Mouse (Mus musculus) forebrain, embryonic 13.5 days (tissue): ENCODE results near the gene Dpf3. TPM values are rescaled to one million over a fixed set of nuclear protein-coding genes. Genes with fewer than 3 reads are reported as not detected.

Source experiments
- ATAC-seq: fragments of 200-750 bp; cut with Nextera tagmentation; 2 replicates; pipeline ENCODE4 v1.8.0; 2017
- H3K27ac ChIP-seq: fragments of 300-500 bp; sonication (generic); 2 replicates; pipeline ENCODE4 v1.5.1; 2015; ENCODE audit warnings: inconsistent platforms, mild to moderate bottlenecking, moderate library complexity
- H3K27me3 ChIP-seq: fragments of 300-500 bp; sonication (generic); 2 replicates; pipeline ENCODE4 v1.6.1; 2015; ENCODE audit warnings: mild to moderate bottlenecking, inconsistent platforms
- H3K36me3 ChIP-seq: fragments of 300-500 bp; sonication (generic); 2 replicates; pipeline ENCODE4 v1.6.1; 2015; ENCODE audit warnings: mild to moderate bottlenecking, inconsistent platforms; ENCODE audit not compliant: poor library complexity, severe bottlenecking
- H3K4me1 ChIP-seq: fragments of 300-500 bp; sonication (generic); 2 replicates; pipeline ENCODE4 v1.6.1; 2015; ENCODE audit warnings: inconsistent platforms
- H3K4me2 ChIP-seq: fragments of 300-500 bp; sonication (generic); 2 replicates; pipeline ENCODE4 v1.6.1; 2015; ENCODE audit warnings: inconsistent platforms, mild to moderate bottlenecking, moderate library complexity
- H3K4me3 ChIP-seq: fragments of 300-500 bp; sonication (generic); 2 replicates; pipeline ENCODE4 v1.5.1; 2015; ENCODE audit warnings: mild to moderate bottlenecking, inconsistent platforms
- H3K9ac ChIP-seq: fragments of 300-500 bp; sonication (generic); 2 replicates; pipeline ENCODE4 v1.6.1; 2015; ENCODE audit warnings: mild to moderate bottlenecking, inconsistent platforms
- H3K9me3 ChIP-seq: fragments of 300-500 bp; sonication (generic); replicated peaks from 2 replicates; pipeline ENCODE4 v1.6.1; 2016; ENCODE audit warnings: inconsistent platforms
- WGBS: fragments of 180-500 bp; shearing (Covaris S2); methylation state at CpG from one replicate; pipeline ENCODE4 v1.1.7; 2015; 5-methylcytosine and 5-hydroxymethylcytosine counted together
- polyA plus RNA-seq: library from polyadenylated mRNA; unstranded; fragments of >200 nt; fragmentation: Nextera tagmentation; extraction: Ambion mirVana; gene quantifications from 2 replicates; pipeline ENCODE4 v1.2.1, GENCODE M21; 2015

Dpf3 gene
- polyA plus RNA-seq, 1 experiment from 2014 or later = 9.0 TPM

DNA sequence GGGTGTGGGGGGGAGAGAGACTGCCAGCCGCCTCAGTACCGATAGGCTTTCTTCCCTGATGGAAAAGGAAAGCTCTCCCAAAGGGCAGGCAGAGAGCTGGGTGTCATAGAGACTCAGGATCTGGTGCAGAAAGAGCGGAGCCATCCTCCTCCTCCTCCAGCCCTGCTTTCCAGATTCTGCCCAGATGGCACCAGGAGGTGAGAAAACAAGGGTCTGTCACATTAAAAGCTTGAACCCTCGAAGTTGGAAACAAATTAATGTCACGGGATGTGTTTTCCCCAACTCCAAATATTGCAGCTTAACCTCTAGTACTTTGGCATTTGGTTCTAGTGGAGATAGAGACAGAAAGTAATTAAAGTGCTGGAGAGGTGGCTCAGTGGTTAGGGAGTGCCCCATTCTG lies 195.6 kb downstream of the Dpf3 start:
- Histone ChIP-seq H3K36me3 (no peaks in the 10 kb centered on the region), H3K27ac (no peak overlapping the region), H3K27me3 (no peaks in the 10 kb centered on the region), H3K4me2 (no peak overlapping the region), H3K4me3 (no peak overlapping the region), H3K9ac (no peak overlapping the region), H3K4me1 (peaks cover 5% of the 10 kb centered on the region), H3K9me3 (no peaks in the 10 kb centered on the region)
- no peak for ATAC-seq
- 77% methylated on average over 5 of the region's 5 CpGs for WGBS

DNA sequence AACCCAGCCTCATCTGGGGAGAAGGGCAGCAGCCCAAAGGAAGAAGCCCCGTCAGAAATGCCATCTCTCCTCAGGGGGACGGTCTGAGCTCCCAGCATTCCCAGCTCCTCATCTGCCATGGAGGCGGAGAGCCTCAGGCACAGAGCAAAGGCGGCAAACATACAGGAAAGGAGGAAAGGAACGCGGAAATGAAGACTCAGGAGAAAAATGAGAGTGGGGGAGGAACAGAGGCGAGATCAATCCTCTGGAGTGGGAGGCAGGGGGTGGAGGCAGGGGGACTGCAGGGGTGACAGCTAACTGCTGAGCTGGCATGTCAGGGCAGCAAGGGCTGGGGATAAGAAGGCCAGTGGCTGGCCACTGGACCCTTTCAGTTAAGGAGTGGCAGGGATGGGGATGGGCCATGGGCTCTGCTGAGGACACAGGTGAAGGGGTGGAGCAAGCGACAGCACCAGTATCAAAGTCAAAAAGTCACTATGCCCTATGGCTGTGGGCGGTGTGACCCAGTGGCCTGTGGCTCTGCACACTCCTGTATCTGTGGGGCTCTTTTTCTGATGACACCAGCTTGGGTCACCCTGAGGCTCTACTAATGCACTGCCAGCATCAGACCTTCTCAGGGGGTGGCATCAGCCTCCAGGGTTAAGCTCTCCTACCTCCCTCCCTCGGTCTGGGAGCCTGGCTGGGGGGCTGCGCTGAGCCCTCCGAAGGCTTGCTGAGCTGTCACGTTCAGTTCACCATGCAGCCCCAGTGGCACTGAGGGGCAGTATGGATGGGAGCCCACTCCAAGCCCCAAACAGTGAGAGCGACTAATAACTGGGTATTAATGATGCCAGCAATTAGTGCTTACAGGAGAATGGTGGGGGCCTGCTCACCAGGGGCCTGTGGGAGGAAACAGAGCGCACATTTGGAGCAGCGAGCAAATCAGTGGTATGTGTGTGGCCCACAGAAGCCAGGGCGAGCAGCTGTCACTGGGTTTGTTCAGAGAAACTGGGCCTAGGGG lies 200.7 kb downstream of the Dpf3 start:
- Histone ChIP-seq H3K4me3 (no peak overlapping the region), H3K4me1 (peaks cover 11% of the 10 kb centered on the region), H3K36me3 (no peaks in the 10 kb centered on the region), H3K9ac (no peak overlapping the region), H3K27ac (peak overlapping the region; percentile 5; the same call in 1 of the 2 replicates), H3K27me3 (no peaks in the 10 kb centered on the region), H3K4me2 (no peak overlapping the region), H3K9me3 (0 out of 2 replicates have a peak, but pooled peaks cover 4% of the 10 kb centered on the region)
- peak; percentile 82 for ATAC-seq
- 57% methylated on average over 17 of the region's 17 CpGs for WGBS

DNA sequence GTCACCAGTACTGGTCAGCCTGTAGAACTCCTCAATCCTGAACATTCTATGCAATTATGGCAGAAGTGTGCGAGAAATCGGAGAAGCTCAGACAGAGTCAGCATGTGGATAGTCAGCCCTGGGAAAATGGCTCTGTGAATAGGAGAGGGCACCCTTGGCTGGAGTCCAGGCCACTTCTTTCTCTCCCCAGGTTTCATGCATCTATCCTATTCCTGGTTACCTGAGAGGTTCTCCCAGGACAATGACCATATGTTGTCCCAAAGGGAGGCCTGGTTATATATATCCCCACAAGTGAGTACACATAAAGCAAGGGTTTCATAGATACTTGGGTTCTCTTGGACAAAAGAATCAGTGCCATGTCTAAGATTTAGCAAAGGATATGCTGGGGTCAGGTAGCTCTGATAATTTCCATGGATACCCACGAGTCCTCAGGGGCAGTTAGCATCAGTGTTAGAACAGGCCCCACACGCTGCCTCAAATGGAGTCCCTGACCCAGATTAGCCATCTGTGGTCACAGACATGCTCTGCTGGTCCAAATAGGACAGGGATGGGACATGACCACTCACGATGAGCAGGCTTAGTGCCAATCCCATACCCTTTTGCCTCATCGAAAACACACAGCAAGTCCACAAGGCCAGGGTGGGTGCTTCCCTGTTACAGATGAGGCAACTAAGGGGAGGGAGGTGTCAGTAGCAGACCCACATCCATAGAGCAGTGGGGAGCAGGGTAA lies 203.8 kb downstream of the Dpf3 start:
- H3K4me3 ChIP-seq = no peak overlapping the region
- H3K27ac ChIP-seq = no peak overlapping the region
- ATAC-seq = no peak
- peaks cover 14% of the 10 kb centered on the region for H3K4me1 ChIP-seq
- no peaks in the 10 kb centered on the region for H3K36me3 ChIP-seq
- H3K4me2 ChIP-seq = no peak overlapping the region
- 92% methylated on average over 6 of the region's 6 CpGs for WGBS
- H3K27me3 ChIP-seq = no peaks in the 10 kb centered on the region
- H3K9ac ChIP-seq = no peak overlapping the region
- H3K9me3 ChIP-seq = 0 out of 2 replicates have a peak, but pooled peaks cover 4% of the 10 kb centered on the region

DNA sequence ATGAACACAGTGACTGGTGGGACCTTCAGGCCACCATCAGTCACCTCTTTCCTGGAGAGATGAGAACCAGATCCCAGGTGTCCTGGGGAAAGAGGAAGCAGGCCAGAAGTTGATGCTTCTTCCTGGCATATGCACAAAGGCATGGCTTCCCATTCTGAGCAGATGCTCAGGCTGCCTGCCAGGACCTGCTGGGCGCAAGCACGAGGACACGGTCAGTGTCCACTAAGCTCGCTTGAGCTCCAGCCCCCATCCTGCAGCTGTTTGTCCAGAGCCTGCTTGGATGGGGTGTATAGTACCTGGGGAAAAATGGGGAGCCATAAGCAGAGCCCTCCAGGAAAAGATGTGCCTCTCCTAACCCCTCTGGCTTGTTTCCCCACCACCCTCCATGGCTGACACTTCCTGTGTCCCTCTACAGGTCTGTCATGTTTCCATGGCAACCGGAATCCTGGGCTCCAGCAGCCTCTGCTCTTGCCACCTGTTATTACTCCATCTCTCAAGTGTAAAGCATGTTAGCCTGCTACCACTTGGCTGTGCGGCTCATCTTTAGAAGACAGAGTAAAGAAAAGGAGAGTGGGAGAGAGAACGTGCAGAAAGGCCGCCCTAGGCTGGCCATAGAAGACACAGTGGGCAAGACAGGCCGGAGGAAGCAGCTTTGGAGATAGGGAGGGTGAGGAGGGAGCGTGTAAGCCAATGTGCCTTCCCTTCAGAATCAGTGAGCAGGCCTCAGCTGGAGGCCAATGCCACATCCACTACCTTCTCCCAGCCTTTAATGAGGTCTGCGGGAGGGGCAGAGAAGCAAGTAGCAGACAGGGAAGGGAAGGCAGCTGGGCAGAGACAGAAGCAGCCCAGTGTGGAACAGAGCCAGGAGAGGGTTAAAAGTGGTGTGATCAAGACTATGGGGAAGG lies 209.7 kb downstream of the Dpf3 start:
- Histone ChIP-seq H3K27ac (peak overlapping the region; percentile 76), H3K4me2 (no peak overlapping the region), H3K27me3 (no peaks in the 10 kb centered on the region), H3K4me3 (no peak overlapping the region), H3K9me3 (0 out of 2 replicates have a peak, but pooled peaks cover 4% of the 10 kb centered on the region), H3K36me3 (no peaks in the 10 kb centered on the region), H3K4me1 (peaks cover 20% of the 10 kb centered on the region), H3K9ac (no peak overlapping the region)
- 57% methylated on average over 11 of the region's 11 CpGs for WGBS
- peak; percentile 73 for ATAC-seq

DNA sequence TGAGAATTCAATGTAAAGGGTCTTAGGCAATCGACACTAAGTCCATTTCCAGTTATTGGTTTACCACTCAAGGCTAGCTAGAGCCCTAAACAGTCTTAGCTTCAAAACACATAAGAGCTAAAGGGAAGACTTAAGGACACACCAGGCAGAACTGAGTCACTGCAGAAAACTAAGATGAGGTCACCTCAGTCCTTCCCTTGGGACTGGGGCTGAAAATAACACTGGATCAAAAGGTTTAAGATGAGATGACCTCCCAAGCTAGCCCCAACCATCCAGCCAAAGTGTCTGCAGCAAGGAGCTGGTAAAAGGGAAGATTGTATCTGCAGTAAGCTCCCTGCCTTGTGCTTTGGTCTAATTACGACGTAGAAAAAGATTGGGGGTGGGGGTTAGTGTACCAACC lies 216.3 kb downstream of the Dpf3 start:
- ATAC-seq = no peak
- Histone ChIP-seq H3K27me3 (no peaks in the 10 kb centered on the region), H3K36me3 (no peaks in the 10 kb centered on the region), H3K27ac (no peak overlapping the region), H3K4me2 (no peak overlapping the region), H3K4me1 (peaks cover 15% of the 10 kb centered on the region; the same call in 1 of the 2 replicates), H3K9ac (no peak overlapping the region), H3K4me3 (no peak overlapping the region), H3K9me3 (no peaks in the 10 kb centered on the region)
- WGBS = 92% methylated on average over 3 of the region's 3 CpGs

DNA sequence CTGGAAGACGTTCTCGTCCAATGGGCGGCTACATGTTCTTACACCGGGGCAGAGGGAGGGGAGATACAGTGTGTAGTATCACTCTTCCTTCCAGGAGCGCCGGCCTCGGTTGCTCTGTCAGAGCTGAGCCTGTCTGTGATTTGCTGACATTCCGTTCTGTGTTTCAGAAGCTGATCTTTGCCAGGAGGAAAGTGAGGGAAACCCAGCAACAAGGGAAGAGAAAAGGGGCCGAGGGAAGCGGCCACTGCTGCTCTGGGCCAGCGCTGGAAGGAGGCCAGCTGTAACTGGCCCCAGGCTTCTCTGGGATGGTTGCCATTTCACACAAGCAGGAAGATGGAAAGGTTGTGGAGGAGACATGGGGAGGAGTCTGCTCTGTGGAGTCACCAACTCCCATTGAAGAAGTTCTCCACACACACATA lies 219.0 kb downstream of the Dpf3 start:
- WGBS = 74% methylated on average over 11 of the region's 11 CpGs
- Histone ChIP-seq H3K36me3 (no peaks in the 10 kb centered on the region), H3K4me2 (no peak overlapping the region), H3K4me3 (no peak overlapping the region), H3K27ac (peak overlapping the region; percentile 7; the same call in 1 of the 2 replicates), H3K9ac (no peak overlapping the region), H3K4me1 (peaks cover 15% of the 10 kb centered on the region; the same call in 1 of the 2 replicates), H3K9me3 (no peaks in the 10 kb centered on the region), H3K27me3 (no peaks in the 10 kb centered on the region)
- peak; percentile 75 for ATAC-seq

DNA sequence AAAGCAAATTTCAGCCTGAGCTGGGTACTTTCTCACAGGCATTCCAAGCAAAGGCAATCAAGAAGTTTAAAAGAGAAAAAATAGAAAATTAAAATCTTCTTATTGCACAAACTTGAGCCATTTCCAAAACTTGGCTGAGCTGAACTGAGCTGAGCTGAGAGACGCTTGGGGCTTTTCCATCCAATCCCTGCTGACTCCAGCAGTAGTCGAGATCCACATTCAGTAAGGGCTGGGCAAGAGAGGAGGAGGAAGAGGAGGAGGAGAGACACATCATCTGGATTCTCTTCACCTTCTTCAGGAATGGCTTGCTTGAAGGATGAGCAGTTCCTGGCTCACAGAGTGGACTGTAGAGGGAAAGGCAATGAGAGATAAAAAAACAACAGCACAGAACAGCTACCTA lies 227.0 kb downstream of the Dpf3 start:
- H3K9ac ChIP-seq = no peak overlapping the region
- no peaks in the 10 kb centered on the region for H3K27me3 ChIP-seq
- no peak overlapping the region for H3K4me2 ChIP-seq
- no peak overlapping the region for H3K27ac ChIP-seq
- H3K4me3 ChIP-seq = no peak overlapping the region
- no peaks in the 10 kb centered on the region for H3K36me3 ChIP-seq
- H3K4me1 ChIP-seq = no peaks in the 10 kb centered on the region
- H3K9me3 ChIP-seq = no peaks in the 10 kb centered on the region
- ATAC-seq = no peak
- WGBS = 71% methylated on average over 2 of the region's 2 CpGs

DNA sequence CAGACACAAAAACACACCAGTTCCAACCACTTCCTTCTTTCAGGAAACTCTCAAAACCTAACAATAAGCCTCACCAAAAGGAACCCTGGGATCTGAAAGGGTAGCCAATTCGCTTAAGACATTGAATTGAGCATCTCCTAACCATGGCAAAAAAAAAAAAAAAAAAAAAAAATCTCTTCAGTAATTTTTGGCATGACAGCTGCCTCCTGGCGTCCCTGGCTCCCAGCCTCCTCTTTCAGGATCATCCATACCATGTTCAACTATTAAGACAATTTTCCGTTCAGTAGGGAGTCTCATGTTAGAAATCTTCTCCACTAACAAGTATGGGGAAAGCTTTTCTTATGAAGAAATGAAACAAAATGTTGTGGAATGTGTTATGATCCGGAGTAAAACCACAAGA lies 233.1 kb downstream of the Dpf3 start:
- H3K27ac ChIP-seq = no peak overlapping the region
- no peaks in the 10 kb centered on the region for H3K36me3 ChIP-seq
- 83% methylated on average over 4 of the region's 4 CpGs for WGBS
- H3K4me1 ChIP-seq = no peaks in the 10 kb centered on the region
- no peak overlapping the region for H3K9ac ChIP-seq
- no peak overlapping the region for H3K4me3 ChIP-seq
- H3K4me2 ChIP-seq = no peak overlapping the region
- no peak for ATAC-seq
- H3K27me3 ChIP-seq = no peaks in the 10 kb centered on the region
- H3K9me3 ChIP-seq = no peaks in the 10 kb centered on the region

DNA sequence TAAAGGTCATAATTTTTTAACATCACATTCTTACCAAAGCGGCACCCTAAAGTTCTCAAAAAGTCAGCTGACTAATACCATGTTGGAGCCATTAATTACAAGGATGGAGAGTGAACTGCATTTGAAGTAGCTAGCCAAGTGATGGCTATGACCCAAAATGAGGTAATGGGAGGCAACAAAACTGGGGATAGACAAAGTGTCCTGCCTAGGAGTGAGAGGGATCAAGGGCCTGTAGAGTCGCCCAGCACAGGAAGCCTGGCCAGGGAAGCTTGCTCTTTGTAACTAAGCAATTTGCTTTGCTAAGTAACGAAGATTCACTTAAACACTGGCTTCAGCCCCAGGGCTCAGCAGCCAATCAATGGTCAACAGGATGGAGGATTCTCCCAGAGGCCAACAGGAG lies 238.4 kb downstream of the Dpf3 start:
- no peak for ATAC-seq
- WGBS = 77% methylated on average over 3 of the region's 3 CpGs
- H3K27me3 ChIP-seq = no peaks in the 10 kb centered on the region
- no peaks in the 10 kb centered on the region for H3K9me3 ChIP-seq
- no peak overlapping the region for H3K27ac ChIP-seq
- no peaks in the 10 kb centered on the region for H3K36me3 ChIP-seq
- no peak overlapping the region for H3K9ac ChIP-seq
- no peaks in the 10 kb centered on the region for H3K4me1 ChIP-seq
- H3K4me2 ChIP-seq = no peak overlapping the region
- H3K4me3 ChIP-seq = no peak overlapping the region

DNA sequence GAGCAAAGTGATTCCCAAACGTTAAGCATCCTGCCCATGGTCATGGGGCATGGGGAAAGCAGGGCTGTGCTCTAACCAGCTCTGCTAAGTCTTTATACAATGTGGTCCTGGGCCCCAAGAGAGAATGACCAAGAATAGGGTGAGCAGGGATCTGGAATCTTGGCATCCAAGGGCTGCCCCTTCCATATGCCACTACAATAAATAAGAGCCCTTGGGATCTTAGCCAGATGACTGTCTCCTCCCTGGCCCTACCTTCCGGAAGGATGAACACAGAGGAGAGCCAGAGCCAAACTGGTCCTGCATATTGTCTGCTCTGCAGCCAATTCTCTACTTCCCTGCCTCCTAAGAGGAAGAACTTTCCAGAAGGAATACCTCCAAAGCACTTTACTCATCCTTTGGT lies 238.9 kb downstream of the Dpf3 start:
- no peaks in the 10 kb centered on the region for H3K9me3 ChIP-seq
- no peak overlapping the region for H3K9ac ChIP-seq
- H3K27me3 ChIP-seq = no peaks in the 10 kb centered on the region
- H3K4me3 ChIP-seq = no peak overlapping the region
- WGBS = 78% methylated on average over 2 of the region's 2 CpGs
- no peak overlapping the region for H3K27ac ChIP-seq
- ATAC-seq = no peak
- no peaks in the 10 kb centered on the region for H3K4me1 ChIP-seq
- H3K36me3 ChIP-seq = no peaks in the 10 kb centered on the region
- no peak overlapping the region for H3K4me2 ChIP-seq

DNA sequence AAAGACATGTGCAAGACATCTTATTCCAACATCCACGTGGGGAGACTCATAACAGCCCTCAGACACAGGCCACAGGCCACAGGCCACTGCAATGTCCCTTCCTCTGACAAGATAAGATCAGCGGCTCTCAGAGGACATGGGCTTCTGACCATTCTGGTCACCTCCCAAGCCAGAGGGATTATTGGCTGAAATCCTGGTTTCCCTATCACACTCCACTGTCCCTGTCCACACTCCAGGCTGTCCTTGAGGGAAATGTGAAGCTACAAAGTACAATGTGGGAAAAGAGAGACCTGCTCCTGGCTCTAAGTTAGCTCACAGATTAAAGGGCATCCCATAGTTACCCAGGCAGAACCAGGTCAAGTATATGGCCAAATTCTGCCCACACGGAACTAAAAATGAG lies 239.8 kb downstream of the Dpf3 start:
- no peak overlapping the region for H3K4me2 ChIP-seq
- no peak overlapping the region for H3K4me3 ChIP-seq
- H3K36me3 ChIP-seq = no peaks in the 10 kb centered on the region
- H3K27ac ChIP-seq = no peak overlapping the region
- H3K4me1 ChIP-seq = no peaks in the 10 kb centered on the region
- H3K9me3 ChIP-seq = no peaks in the 10 kb centered on the region
- no peak overlapping the region for H3K9ac ChIP-seq
- ATAC-seq = no peak
- 84% methylated on average over 3 of the region's 3 CpGs for WGBS
- no peaks in the 10 kb centered on the region for H3K27me3 ChIP-seq
